Mouse (Mus musculus) ovary, adult 18-20 months (tissue): Measurements from ENCODE around the gene Nckipsd.

Source experiments
- DNase-seq: peaks from one replicate; pipeline ENCODE4 v3.0.0; 2022; ENCODE audit warnings: low spot score, mixed read lengths

Nckipsd gene

DNA sequence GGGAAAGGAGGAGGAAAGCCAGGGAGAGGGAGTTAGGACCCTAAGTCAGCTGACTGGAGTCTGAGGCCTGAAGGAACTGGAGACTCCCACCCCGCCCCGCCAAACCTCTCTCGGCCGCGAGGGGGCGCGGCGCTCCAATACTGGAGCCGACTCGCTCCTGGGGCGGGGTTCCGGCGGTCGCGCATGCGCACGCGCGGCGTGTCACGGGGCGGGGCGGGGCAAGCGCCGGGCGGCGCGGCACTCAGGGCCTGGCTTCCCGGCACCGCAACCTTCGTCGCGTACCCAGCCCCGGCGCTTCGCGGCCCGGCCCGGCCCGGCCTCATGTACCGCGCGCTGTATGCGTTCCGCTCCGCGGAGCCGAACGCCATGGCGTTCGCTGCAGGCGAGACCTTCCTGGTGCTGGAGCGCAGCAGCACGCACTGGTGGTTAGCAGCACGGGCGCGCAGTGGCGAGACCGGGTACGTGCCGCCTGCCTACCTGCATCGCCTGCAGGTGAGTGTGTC, at the start of gene Nckipsd:
Gene Nckipsd, plus strand, starts transcription at position 206 of the 503 bp plus-strand sequence.
- peak; percentile 83 for DNase-seq

DNA sequence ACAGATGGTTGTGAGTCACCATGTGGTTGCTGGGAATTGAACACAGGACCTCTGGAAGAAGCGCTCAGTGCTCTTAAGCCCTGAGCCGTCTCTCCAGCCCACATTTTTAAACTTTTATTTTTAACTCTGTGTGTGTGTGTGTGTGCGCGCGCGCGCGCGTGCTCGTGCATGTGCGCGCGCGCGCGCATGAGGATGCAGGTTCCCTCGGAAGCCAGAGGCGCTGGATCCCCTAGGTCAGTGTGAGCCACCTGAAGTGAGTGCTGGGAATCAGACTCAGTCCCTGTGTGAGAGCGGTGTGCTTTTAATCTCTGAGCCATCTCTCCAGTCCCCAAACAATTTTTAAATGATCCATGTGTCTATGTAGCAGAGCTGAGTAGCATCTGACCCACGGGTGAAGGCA, 49.0 kb upstream of the Nckipsd start:
- no peak for DNase-seq

DNA sequence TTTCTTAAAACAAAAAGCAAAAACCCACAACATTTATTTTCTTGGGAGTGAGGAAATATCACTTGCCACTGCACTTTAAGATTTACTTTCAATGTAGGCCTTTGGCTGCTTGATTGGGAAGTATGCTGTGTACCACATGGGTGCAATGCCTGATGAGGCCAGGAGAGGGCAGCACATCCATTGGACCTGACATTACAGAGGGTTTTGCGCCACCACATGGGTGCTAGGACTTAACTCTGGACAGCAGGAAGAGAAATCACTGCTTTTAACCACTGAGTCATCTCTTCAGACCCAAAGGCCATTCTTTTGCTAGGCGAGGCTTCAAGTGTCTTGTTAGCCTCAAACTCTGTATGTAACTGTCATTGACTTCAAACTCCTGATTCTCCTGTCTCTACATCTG, 48.4 kb upstream of the Nckipsd start:
- DNase-seq = no peak

DNA sequence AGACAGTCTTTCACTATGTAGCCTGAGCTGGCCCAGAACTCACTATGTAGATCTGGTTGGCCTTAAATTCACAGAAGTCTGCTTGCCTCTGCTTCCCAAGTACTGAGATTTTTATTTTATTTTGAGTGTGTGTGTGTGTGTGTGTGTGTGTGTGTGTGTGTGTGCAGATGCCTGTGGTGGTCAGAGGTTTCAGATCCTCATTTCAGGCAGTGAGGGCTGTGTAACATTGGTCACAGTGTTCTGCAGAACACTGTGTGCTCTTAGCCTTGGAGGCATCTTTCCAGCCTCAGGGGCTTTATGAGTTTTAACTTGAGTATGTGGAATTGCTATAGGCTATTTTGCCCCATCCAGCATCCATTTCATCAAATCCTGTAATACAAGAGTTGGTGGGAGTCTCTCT, 46.6 kb upstream of the Nckipsd start:
- DNase-seq = no peak

DNA sequence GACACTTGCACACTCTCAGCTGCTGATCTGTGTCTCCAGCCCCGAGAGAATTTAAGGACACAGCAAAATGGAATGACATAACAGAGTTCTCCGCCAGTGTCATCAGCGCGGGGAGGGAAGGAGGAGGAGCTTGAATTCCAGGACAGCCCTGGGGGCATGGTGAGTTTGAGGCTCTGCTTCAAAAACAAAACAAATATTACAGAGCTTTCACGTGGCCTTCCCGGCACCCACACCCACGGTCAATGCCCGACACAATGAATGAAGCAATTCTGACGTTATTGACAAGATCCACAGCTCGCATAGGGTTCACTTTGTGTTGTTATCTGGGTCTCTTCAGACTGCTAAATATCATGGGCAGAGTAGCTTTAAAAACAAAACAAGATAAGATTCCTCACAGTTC, 43.2 kb upstream of the Nckipsd start:
- no peak for DNase-seq

DNA sequence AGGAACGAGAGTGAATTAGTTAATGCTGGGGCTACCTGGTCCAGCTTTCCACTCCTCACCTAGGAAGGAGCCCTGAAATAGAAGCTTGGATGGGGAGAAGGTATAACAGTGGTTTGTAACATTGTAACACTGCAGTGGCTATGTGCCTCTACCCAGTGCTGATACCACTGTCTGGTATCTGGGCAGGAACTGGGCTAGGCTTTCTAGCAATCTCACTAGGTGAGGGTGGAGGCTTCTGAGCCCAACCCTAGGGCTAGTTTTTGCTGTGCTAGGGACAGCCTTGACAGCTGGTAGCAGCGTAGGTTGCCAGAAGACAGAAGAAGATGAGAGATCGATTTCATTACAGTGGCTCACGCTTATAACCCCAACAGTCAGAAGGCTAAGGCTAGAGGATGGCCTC, 31.6 kb upstream of the Nckipsd start:
- no peak for DNase-seq

DNA sequence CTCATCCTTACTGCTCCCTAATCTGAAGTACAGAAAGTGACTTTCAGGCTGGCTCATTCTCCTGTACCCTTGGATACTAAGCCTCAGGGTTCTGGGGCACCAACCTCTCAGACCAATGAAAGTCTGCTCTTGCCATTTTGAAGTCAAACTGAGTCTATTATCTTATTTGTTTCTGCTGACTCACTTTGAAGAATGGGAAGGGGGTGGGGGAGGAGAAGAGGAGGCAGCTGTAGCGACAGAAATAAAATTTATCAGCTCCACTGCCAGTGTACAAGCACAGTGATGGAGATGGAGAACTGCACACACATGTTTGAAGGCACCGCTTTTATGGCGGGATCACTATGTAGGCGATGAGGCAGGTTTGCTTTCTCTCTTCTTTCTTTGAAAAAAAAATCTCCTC, 30.9 kb upstream of the Nckipsd start:
- no peak for DNase-seq

DNA sequence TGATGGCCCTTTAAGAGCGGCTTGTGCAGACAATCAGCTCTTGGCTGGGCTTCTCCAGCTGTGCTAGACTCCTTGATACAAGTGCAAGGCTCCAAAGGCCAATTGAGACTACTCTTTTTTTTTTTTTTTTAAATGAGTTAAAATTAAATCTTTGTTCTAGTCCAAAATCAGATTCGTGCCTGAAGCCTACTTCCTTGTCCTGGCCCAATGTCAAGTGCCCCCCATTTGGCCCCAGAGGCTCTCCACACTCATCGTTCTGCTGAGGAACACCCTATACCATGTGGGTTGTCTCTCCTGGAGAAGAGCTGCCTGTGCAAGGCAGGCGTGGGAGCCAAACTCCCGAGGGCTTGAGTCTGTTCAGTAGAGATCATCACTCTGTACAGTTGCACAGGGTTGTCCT, 27.2 kb upstream of the Nckipsd start:
- no peak for DNase-seq

DNA sequence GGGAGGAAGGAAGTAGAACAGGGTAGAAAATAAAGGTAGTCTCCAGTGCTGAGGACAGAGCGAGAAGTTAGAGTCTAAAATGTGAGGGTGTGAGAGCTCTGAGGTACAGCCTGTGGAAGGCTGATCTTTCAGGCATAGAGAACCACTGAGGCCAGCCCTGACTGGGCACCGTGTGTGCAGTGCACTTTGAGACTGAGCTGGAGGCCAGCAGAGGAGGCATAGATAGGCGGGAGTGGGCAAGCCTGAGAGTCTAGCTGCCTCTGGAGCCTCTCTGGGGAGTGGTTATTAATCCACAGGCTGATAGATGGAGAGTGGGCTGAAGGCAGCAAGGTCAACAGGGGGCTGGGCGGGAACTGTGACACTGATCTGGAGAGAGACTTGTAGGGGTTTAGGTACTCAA, 26.3 kb upstream of the Nckipsd start:
- DNase-seq = no peak

DNA sequence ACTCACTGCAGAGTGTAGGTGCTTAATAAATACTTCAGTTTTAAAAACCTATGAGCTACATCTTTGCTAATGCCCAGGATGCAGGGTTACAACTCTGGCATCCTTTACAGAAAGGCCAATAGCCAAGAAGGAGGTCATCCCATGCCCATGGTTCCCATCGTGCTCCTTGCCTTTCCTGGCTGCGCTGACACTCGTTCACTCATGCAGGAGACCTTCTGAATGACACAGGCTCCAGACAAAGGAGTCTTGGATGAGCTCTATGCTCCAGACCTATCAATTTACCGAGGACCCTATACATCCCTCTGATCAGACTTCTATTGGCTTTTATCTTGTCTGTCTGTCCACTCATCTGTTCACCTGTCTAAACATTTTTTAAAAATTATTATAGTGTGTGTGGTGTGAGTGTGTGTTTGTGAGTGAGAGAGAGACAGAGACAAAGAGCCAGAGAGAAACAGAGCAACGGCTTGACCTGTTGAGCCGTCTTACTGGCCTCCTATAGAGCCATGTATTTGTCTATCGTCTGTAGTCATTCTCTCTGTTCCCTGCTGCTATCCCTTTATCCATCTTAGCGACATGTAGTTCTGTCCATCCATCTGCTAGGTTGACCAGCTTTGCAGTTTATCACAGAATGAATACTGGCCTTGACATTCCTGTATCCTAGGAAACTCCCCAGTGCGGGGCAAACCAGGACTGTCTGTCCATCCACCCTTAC, 25.2 kb upstream of the Nckipsd start:
- DNase-seq = no peak

DNA sequence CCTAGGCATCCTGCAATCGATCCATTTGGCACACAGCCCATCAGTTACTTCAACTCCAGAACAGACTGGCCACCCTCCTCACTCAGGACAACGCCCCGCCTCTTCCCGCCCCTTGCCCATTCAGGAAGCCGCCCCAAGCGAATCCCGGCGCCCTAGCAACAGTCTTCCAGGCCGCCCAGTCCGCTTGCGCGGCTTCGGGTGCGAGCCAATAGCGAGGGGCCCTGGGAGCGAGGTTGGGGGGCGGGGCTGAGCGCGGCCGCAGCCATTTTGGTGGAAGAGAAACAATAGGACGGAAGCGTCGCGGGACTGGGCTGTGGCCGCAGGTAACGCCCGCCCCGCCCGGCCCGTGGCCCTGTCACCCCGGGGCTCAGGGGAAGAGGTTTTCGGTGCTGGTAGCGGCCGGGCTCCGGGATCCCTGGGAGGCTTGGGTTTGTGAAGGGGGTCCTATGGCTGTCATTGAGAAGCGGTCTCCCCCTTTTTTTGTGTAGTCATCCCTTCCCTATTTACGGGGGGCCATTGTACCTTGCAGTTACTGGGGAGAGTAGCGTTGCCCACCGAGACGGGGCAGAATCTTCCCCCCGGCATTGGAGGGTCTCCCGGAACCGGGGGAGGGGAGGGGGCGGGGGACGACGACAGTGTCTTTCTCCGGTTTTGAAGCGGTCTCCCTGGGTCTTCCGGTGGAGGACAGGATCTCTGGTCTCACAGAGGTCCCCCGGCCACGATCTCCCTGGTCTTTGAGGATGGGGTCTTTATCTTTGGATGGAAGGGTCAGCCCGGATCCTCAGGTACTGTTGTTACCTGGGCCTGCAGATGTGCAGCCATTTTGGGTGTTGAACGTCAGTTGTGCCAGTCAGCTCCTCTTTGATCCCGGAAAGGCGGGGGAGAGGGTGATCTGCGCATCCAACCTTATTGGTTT, 24.4 kb upstream of the Nckipsd start, which contains the start of gene Ip6k2:
Gene Ip6k2, plus strand, starts transcription at position 249 of the 916 bp plus-strand sequence.
- peak; percentile 95 for DNase-seq

DNA sequence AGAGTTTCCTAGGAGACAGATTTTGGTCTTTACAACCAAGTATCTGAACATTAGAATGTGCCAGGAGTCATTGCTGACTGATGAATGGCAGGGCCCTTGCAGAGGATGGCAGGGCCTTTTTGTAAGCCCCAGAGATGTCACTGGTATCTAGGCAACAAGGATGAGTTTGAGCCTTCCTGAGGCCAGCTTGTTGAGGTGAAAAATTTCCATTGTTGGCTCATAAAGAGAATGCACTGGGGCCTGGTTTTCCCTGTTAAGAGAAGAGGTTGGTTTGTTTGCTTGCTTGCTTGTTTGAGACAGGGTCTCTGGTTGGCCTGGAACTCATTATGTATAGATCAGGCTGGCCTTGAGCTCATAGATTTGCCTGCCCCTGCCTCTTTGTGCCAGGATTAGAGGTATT, 22.8 kb upstream of the Nckipsd start:
- no peak for DNase-seq

DNA sequence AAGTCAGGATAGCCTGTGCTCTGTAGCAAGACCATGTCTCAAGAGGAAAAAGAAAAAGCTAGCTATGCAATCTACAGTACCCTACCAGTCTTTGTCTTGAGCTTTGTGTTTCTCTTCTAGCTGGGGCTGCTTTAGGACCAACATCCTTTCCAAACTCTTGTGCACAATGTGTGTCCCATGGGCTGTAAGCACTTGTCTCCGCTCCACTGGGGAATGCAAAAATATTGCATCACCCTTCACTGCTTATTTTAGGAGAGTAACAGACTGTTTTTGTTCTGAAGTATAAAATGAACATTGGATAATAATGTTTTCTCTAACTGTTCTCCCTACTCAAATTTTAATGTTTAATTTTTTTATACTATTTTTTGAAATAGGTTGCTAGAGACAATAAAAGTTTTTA, 21.7 kb upstream of the Nckipsd start:
- no peak for DNase-seq

DNA sequence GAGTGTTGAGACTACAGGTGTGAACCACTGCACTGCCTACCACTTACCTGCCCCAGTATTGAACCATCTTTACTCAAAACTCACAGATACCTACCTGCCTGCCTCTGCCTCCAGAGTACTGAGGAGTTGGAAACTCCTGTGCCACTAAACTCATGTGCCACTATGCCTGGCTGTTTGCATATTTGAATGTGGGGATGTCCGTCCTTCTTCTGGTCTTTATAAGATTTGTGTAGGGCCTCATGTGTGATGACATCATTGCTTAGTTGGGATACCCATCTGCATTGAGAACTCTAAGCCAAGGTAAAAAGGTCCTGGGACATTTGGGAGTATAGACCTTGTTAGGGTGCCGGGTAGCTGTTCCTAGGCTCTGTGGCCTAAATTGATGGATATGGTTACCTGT, 21.1 kb upstream of the Nckipsd start:
- no peak for DNase-seq

DNA sequence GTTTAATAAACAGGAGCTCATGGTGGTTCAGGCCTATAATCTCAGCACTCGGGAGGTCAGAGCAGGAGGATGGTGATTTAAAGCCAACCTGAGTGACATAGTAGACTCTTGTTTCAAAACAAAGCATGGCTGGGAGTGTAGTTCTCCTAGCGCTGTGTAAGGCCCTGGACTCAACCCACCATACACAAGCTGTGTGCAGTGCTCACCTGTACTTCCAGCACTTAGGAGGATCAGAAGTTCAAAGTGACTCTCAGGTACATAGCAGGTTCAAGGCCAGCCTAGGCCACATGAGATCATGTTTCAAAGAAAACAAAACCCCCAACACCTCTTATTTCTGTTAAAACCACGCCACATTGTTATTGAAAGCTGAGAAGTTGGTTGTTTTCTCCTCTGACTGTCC, 19.5 kb upstream of the Nckipsd start:
- DNase-seq = no peak

DNA sequence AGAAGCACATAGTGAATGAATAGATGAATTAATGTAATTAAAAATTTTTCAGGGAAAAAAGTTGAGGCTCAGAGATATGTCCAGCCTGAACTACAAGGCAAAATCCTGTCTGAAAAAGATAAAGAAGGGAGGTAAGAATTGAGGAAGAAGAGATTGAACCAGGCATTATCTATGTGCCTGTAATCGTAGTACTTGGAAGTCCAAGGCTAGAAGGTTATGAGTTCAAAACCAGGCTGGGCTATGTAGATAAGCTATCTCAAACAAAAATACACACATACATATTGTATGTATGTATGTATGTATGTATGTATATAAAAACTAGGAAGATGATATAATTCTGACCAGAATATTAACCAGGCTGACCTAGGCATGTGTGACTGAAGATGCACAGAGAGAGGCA, 15.9 kb upstream of the Nckipsd start:
- no peak for DNase-seq

DNA sequence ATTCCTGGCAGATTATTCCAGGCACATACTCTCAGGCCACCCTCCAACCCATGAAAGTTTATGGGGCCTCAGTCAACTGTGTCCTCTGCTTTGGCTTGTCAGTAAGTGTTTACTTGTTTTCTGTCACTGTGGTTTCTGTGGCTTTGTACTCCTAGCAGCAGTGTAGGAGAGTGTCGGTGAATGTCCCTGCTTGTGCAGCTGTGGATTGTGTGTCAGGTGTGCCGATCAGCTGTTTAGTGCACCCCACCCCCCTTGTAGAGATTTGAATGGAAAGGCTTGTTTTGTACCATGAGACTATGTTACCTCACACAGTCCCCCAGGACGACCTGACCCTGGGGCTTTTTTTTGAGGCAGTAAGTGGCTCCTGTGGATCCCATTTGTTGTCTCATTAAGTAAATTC, 15.4 kb upstream of the Nckipsd start:
- no peak for DNase-seq

DNA sequence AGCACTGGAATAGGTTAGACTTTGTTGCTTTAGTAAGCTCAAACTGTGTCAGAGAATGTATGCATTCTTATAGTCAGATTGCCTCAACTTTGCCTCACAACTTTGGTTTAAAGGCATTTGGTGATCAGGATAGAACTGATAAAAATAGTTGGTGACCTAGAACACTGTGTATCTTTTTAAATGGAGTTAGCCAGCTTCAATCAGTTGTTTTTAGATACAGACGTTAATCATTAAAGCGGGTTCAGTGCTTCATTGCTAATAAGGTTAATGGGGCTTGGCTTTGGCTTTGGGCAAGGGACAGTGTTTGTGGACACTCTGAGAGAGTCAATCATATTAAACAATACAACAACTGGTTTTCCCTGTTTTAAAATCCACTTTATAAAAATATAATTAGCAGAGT, 12.9 kb upstream of the Nckipsd start:
- no peak for DNase-seq

DNA sequence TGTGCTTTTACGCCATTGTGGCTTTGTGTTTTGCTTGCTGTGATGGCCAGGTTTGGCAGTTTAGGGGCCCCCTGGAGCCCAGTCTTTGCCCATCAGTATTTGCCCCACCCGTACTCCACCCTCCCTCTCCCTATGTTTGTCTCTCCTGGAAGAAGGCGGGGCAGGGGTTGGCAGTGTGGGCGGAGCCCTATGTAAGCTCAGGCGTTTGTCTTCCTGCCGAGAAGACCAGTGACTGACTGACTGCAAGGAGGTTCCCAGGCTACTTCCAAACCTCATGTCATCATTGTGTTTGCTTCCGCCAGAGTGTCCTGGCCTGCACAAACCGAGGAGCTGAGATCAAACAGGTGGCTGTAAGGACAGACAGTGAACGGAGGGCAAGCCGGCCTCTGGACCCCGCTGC, 12.4 kb upstream of the Nckipsd start:
- peak; percentile 51 for DNase-seq

DNA sequence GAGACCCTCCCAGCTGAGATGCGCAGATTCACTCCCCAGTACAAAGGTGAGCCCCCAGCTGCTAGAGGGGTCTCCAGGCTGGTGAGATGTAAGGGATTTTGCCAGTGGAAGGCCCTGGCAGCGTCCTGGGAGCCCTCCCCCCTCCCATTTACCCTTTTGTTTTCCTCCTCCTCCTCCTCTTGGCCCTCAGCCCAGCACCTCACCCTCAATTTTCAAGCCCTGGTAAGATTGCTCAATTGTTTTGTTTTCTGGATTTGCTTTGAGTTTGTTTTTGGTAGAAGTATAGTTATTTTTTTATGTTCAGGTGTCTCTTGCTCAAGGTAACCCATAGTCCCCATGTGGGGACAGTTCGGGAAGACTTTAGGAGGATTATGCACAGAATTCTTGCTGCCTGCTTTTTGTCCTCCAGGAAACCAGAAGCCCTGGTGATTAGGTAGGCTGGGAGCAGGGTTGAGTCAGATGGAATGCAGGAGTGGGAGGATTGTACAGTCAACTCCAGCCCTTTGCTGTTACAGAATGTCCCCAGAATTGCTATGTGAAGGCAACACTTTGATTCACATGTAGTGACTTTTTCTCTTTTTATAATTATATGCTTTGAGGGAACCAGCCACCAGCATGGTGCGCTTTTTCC, 11.7 kb upstream of the Nckipsd start:
- DNase-seq = no peak

DNA sequence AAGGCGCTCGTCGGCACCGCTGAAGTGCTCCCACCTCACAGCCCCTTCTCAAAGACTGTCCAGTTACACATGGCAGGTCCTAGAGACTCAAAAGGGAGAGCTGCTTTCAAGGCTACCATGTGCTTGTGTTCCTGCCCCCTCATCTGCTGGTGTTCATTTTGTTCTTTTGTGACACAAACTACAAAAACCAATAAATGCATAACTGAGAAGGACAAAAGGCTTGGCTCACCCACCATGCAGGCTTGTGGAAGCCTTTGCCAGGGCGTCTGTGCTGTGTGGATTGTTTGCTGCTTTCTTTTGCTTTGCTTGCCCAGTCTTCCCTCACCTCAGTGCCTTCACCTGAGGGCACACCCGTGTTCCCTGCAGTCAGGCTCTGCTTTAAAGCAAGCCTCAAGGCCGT, 10.7 kb upstream of the Nckipsd start:
- DNase-seq = no peak

DNA sequence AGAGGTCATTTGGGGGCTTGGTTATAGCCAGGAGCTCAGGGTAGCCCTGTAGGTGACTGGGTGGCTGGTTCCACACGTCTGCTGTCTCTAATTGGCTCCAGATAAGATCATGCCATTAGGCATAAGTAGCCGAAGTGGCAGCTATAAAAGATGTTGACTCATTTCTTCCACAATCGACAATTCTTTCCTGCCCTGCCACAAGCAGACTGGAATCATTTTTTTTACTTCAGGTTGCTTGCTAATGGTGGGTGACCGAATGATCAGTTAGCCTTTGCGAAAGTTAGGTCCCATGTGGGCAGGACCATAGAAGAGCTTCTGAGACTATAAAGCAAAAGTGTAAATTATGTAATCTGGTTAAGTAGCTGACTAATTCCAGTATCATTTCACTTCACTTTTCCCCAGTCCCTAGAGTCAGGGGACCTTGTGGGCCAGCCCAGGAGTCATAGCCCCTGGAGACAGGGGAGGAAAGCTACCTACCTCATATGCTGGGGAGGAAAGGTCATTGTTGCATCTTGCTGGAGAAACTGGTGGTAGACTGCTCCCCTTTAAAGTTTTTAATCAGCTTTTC, 9.6 kb upstream of the Nckipsd start:
- no peak for DNase-seq
